Mouse (Mus musculus) T-helper 1 cell (primary cell): Measurements from ENCODE around the gene Nphs1.
"Not testable (repeated sequence)": the region's sequence is repeated elsewhere in the genome, so short reads cannot be mapped to it uniquely, and the experiment has no call there.

Experiments used
- in situ Hi-C: fragments of 300-600 bp; cut with MboI, MseI; formaldehyde crosslinking; loops from one replicate; pipeline ENCODE4 v1.15.1; 2025; ENCODE audit warnings: high pct_unique_total_duplicates

The Nphs1 gene

DNA sequence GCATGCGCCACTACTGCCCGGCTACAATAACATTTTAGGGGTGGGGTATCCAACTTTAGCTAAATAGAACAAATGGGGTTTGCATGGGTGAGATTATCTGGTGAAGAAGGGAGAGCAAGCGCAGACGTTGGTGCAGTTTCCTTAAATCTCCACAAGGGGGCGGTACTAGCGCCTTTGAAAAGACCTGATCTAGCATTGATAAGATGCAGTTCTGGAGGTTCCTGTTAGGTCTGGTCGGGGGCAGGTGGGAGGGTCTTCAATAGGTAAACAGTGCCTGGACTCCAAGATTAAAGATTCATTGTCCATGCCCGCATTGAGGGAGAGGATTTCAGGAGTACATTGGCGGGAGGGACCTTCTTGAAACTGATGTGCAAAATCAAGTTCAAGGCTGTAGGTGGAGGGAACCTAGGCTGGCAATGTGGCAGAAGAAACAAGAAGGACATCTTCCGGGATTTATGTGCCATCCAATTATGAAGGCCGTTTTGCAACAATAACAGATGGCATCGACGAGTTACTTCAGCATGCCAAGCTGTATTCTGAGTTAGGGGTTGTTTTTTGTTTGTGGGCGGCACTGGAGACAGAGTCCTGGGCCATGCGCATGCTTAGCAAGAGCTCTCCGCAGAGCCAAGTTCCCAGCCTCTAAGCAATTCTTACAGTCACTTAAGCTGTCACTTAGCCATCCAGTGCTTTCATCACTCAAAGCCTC is 32.3 kb downstream of the Nphs1 start:
- in situ Hi-C loops, result no loop called here

GRCm38 (mm10) chr7:30490957-30491307 is 32.8 kb downstream of the Nphs1 start:
- in situ Hi-C loops, result no loop called here

- in situ Hi-C loops, result no loop called here
These were observed 34.6 kb downstream of the Nphs1 start for GRCm38 (mm10) chr7:30492765-30493164.

DNA sequence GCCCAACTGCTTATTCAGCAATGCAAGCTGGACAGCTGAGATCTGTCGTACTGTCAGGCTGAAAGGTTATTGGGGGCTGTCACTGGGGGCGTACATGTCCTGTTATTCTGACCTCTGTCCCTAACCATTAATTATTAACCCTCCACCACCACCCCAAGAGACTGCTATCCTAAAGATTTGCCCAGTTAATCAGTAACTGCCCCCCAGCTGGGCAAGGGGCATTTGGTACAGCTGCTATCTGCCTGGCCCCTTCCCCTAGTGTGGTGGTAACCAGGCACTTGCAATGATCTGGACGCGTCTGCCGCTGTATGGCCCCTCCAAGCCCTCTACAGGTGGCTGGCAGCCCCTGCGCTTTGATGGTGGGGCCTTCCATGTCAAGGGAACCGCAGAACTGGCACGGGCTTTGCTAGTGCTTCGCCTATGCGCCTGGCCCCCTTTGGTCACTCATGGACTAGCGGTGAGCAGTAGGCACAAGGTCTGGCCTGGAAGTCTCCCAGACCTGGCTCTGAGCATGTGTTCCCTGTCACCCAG is 35.4 kb downstream of the Nphs1 start, which contains the start of gene Prodh2:
Gene Prodh2 (plus strand): TSS at position 222 of the 531 bp plus-strand sequence.
- in situ Hi-C loops, result no loop called here

DNA sequence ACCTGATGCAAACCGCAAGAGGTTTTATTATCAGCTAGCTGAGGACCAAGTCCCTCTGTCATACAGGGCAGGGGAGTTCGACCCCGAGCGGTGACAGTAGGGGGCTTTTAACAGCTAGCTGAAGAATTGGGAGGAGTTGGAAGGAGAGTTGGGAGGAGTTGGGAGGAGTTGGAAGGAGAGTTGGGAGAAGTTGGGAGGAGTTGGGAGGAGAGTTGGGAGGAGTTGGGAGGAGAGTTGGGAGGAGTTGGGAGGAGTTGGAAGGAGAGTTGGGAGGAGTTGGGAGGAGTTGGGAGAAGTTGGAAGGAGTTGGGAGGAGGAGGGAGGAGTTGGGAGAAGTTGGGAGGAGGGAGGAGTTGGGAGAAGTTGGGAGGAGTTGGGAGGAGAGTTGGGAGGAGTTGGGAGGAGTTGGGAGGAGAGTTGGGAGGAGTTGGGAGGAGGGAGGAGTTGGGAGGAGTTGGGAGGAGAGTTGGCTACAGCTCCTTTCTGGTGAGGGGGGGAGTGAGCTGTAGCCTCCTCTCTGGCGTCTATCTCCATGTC is 37.5 kb downstream of the Nphs1 start:
- in situ Hi-C loops, result not testable (repeated sequence)

DNA sequence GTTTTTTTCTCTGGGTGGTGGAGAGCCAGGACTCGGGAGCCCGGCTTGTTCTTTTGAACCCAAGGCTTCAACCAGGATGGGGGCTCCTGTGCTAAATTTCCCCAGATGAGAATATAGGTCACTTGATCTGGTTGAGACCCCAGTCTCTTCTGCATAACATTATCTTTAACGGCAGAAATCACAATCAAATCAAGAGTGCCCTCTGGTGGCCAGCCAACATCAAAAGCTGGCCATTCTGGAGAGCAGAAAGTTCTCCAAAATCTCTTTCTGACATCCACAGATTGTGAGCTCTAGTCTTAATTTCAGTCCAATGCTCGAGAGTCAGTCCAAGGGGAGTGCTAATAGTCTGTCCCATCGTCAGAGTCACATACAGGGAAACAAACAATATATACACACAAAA is 43.0 kb downstream of the Nphs1 start:
- in situ Hi-C loops, result not testable (repeated sequence)

DNA sequence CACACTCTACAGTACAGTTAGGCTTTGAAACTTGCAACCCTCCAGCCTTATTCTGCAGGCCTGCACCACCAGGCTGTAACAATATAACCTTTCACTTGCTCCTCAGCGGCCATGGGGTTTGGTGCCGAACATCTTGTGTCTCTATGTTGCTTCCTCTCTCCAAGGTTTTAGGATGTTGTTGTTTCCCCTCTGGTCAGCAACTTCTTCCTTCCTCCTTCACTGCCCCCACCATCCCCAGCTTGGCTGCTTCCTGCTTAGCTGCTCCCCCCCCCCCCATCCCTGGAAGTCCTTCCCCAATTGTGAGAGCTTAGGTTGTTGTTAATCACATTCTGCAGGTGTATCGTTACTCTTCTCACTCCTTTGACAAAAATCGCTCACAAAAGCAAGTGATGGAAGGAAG is 49.9 kb downstream of the Nphs1 start:
- in situ Hi-C loops, result no loop called here

DNA sequence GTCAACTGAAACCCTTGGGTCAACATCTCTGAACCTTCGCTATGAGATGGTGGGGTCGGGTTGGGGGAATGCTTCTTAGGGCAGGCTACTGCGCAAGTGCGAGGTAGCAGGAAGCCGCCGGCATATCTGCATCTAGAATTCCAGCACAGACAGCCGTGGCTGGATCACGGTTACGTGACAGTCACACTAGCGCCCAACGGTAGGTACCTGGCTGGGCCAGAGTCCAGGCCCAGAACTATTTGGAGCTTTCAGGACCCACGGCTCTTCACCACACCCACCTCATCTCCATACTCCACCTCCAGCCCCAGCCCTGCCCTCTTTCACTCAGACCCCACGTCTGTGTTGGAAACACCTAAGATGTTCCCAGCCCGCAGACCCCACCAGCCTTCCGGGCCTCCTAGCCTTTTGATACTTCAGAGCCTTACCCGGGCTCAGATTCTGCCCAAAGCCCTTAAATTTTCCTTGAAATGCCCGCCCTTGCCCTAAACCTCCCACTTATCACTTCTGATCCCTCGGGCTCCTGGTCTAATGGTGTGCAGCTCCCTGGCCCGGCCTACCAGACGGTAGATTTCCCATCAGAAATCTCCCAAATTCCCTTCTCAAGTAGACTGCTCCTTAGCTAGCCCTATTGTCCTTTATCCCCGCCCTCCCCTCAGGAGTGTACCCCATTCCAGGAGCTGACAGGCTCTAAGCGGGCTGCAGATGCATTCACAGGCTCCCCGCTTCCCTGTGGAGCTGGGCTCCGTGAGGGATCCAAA is 57.1 kb downstream of the Nphs1 start:
- in situ Hi-C loops, result no loop called here

DNA sequence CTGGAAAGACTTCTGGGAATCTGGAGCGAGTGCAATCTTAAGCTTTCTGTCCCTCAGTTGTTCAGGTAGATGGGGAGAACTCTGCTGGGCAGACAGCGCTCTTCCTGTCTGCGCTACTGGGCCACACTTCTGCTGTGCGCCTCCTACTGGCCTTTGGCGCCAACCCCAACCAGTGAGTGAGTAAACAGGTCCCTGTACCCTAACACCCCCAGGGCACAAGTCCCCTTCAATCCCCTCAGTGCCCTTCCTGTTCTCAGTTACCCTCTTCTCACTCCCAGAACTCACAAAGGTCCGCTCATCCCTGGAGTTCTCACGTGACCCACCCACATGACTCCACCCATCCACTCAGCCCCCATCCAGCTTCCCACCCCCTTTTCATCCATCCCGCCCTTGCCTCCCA is 60.2 kb downstream of the Nphs1 start:
- in situ Hi-C loops, result no loop called here

DNA sequence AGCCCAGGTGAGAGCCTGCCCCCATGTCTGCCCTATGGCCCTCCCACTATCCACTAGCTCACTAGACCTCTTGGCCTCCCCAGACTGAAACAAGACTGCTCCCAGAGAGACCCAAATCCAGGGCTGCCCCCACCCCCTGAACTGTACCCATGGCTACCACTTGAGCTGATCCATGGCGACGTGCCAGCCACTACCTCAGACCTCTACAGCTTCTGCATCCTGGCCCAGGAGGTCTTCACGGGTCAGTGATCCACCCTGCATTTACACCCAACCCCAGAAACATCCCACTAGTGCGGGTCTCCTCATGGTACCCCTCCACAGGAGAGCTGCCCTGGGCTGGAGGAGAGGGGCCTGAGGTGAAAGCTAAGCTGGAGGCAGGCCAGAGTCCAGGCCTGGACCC is 62.3 kb downstream of the Nphs1 start:
- in situ Hi-C loops, result no loop called here

DNA sequence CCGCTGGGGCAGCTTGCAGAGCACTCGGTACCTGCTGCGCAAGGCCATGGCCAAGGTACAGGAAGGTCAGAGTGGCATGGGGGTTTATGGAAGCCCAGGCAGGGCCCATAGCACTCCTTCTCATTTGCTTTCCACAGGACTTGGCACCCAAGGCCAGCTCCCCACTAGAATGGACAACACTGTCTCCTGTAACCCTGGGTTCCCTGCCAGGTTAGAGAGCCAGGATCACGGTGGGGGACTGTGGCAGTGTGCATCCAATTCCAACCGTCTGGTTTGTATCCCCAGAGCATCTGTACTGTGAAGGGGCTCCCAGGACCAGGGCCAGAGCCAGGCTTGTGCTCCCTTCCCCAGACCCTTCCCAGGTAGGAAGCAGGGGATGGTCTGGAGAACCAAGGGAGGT is 62.7 kb downstream of the Nphs1 start:
- in situ Hi-C loops, result no loop called here

DNA sequence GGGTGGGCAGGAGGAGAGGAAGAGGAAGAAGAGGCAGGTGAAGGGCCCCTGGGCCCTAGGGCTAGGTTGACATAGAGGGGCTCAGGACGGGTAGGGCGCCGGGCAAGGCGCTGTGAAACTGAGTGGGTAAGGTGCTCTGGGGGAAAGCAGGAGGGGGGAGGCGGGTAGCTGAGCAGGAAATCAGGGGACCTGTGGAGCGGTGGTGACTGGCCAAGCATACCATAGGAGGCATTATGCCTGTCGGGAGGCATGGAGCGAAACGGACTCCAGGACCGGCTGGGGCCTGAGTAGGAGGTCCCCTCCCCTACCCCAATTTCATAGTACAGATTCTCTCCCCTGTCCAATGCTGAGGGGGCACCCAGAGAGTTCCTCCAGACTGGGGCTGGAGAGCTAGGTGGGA is 64.8 kb downstream of the Nphs1 start:
- in situ Hi-C loops, result no loop called here

DNA sequence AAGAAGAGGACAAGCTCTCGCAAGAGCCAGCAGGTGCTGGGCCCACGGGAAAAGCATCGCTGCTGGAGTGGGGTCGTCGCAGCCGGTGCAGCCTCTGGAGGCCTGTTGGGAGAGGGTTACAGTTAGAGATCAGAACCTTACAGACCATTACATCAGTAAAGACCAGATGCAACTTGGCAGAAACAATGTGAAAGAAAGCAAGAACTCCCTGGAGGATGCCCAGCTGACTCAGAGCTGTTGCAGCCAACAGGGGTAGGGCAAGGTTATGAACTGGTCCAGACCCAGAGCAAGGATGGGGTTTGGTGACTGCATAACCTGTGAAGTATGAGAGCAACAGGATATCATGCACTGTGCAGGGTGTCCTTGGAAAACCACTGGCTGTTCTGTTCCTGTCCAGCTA is 66.4 kb downstream of the Nphs1 start:
- in situ Hi-C loops, result no loop called here

GRCm38 (mm10) chr7:30525954-30526353 is 67.8 kb downstream of the Nphs1 start:
- in situ Hi-C loops, result no loop called here

DNA sequence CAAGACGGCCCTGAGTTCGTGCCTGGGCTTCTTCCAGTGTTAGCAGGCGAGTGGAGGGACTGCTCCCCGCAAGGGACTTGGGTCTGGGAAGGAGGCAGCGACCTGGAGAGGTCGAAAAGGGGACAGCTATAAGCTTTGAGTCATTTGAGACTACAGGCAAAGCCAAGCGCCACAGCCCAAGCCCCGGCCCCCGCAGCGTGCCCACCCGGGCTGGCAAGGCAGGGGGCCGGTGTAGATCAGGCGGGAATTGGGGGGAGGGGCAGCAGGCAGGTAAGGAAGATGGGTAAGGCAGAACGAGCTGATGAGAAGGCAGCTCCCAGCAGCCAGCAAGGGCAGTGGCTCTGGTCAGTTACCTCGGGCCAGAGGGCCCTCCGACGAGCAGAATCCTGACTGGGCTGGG is 68.3 kb downstream of the Nphs1 start:
- in situ Hi-C loops, result no loop called here

- in situ Hi-C loops, result no loop called here
These were observed 68.9 kb downstream of the Nphs1 start for GRCm38 (mm10) chr7:30526981-30527380.

GRCm38 (mm10) chr7:30531291-30531815 is 73.2 kb downstream of the Nphs1 start:
- in situ Hi-C loops, result no loop called here

DNA sequence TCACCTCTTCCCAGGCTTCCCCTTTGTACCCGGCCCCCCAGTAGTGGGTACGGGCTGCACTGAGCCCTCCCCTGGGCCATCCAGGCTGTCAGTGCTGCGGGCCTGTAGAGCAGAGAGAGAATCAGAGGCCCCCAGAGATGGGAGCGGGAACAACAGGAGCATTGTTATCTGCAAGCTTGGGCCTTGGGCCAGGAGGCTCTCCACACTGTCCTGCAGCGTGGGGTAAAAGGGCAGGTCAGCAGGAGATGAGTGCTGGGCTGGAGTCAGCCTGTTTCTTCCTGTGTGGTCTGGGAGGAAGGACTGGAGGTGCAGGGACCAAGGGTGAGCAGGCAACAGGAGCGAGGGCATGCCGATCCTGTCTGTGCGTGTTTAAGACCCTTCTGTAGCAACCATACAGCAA is 74.8 kb downstream of the Nphs1 start:
- in situ Hi-C loops, result no loop called here

GRCm38 (mm10) chr7:30533941-30534632 is 76.0 kb downstream of the Nphs1 start:
- in situ Hi-C loops, result no loop called here

DNA sequence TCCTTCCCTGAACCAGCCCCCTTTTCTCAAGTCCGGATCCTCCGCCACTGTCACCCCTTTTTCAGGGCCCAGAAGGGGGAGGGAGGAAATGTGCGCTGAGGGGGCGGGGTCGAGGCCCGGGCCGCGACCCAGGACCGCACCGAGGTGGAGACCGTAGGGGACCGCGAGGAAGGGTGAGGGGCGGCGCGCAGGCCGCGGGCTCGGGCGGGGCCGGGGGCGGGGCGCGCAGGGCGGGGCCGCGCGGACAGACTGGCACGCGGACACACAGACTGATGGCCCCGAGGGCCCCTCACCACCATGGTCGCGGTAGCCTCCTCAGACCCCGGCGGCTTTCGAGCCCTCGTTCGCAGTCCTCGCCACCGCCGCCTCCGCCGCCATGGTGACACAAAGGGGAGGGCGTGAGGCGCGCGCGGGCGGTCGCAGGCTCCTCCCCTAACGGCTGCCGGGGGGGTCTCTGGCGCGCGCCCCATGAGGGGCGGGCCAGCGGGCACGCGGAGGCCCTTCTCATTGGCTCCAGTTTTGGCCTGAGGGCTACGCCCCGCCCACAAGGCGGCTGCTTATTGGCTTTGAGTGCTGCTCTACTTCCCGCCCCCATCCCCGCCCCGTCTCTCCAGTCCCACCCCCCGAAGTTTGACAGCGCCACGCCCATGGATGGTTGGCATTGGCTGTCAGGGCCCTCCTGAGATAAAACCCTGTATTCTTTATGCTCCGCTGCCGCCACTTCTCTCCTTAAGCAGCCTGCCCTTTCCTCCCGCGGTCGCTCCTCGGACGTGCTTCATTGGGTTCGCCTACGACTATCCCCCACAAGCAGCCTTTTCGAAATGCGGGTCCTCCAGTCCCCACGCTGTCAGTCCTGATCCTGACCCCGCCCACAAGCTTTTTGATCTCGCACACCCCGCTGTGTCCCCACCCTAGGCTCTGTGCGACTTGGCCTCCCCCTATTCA is 76.8 kb downstream of the Nphs1 start, which contains the start of gene Arhgap33:
Gene Arhgap33 (minus strand): TSS at position 428 of the 945 bp plus-strand sequence.
- in situ Hi-C loops, result no loop called here
